27 mouse cellular contexts compared by ENCODE assay signal in the genomic region with DNA sequence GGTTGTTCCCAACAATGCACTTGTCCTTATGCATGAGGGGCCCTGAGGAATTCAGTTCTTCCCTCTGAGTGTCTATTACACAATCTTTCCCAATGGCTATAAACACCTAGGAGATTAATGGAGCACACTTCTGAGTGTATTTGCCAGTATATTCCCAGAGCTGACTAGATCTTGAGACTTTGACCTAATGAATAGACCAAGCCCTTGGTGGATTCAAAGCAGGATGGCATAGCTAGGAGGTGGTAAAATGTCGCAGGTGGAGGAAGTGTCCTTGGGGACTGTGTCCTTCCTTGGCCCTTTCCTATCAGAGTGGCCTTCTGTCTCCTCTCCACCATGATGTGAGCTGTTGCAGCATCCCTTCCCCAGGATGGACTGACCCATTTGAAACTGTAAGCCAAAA.
DNase-seq lines count a peak whose midpoint lies in the region; ATAC-seq and TF ChIP-seq lines count a peak whose summit lies in the region.
"Had no signal": no experiment of that assay in that cellular context is flagged by ENCODE, and none has a peak within 500 bp of the region (broad histone marks: within the 10 kb centered on the region; RNA-seq: fewer than 3 reads in every experiment).

No protein-coding gene starts in this region.

- POLR2A ChIA-PET in Patski (lab: Charles Lee), result interaction anchor here (1.4 kb wide), 1 partner anchor 12 kb away, joined by 3 read pairs; no protein-coding TSS in a partner anchor

- WGBS in kidney, embryonic 14.5 days, result 94% methylated on average over 1 of the region's 1 CpGs
- 84% methylated on average over 1 of the region's 1 CpGs for WGBS in intestine, embryonic 16.5 days

- H3K79me2 ChIP-seq in C2C12 (ENCODE audit: control insufficient read depth, insufficient read depth), result no peaks in the 10 kb centered on the region

- no peaks in the 10 kb centered on the region for H3K36me3 ChIP-seq in kidney, embryonic 14.5 days (ENCODE audit: control insufficient read depth, insufficient read depth, low read length)
- no peaks in the 10 kb centered on the region for H3K36me3 ChIP-seq in C2C12 (ENCODE audit: control insufficient read depth, insufficient read depth)
- H3K36me3 ChIP-seq in intestine, embryonic 16.5 days (ENCODE audit: control insufficient read depth, insufficient read depth, low read length), result no peaks in the 10 kb centered on the region
- H3K36me3 ChIP-seq: embryonic facial prominence, embryonic 13.5 days; embryonic facial prominence, embryonic 15.5 days; forebrain, embryonic 15.5 days; G1E had no signal

- H3K27ac ChIP-seq in kidney, embryonic 14.5 days (ENCODE audit: low read depth, low read length), result no peak overlapping the region
- no peak overlapping the region for H3K27ac ChIP-seq in intestine, embryonic 16.5 days (ENCODE audit: low read length)
- H3K27ac ChIP-seq: embryonic facial prominence, embryonic 13.5 days; embryonic facial prominence, embryonic 15.5 days; forebrain, embryonic 13.5 days; forebrain, embryonic 15.5 days had no signal

- H3K4me3 ChIP-seq in kidney, embryonic 14.5 days (ENCODE audit: low read length), result no peak overlapping the region
- H3K4me3 ChIP-seq in C2C12 (ENCODE audit: insufficient read depth, poor library complexity, severe bottlenecking), result no peak overlapping the region
- H3K4me3 ChIP-seq in intestine, embryonic 16.5 days (ENCODE audit: low read length), result no peak overlapping the region
- H3K4me3 ChIP-seq: embryonic facial prominence, embryonic 13.5 days; embryonic facial prominence, embryonic 15.5 days; erythroblast, embryonic 14.5 days; forebrain, embryonic 13.5 days; forebrain, embryonic 15.5 days had no signal

- H3K9me3 ChIP-seq in kidney, embryonic 14.5 days (ENCODE audit: control insufficient read depth, low read length), result no peaks in the 10 kb centered on the region
- no peaks in the 10 kb centered on the region for H3K9me3 ChIP-seq in intestine, embryonic 16.5 days (ENCODE audit: control insufficient read depth, low read length)
- H3K9me3 ChIP-seq: embryonic facial prominence, embryonic 13.5 days; embryonic facial prominence, embryonic 15.5 days; forebrain, embryonic 13.5 days; forebrain, embryonic 15.5 days; G1E had no signal

- no peaks in the 10 kb centered on the region for H3K79me3 ChIP-seq in C2C12 (ENCODE audit: low read depth)

- CTCF ChIA-PET in Patski (lab: Charles Lee), result interaction anchor here (1.6 kb wide), 1 partner anchor 12 kb away, joined by 5 read pairs; no protein-coding TSS in a partner anchor

- no peaks in the 10 kb centered on the region for H3K27me3 ChIP-seq in kidney, embryonic 14.5 days (ENCODE audit: control insufficient read depth, insufficient read depth, low read length)
- H3K27me3 ChIP-seq in C2C12 (ENCODE audit: control insufficient read depth, insufficient read depth, insufficient read length) (no peaks in the 10 kb centered on the region), Patski (no peaks in the 10 kb centered on the region)
- H3K27me3 ChIP-seq in intestine, embryonic 16.5 days (replicated peaks; ENCODE audit: control insufficient read depth, insufficient read depth, low read length), result no peaks in the 10 kb centered on the region
- H3K27me3 ChIP-seq: CH12.LX; embryonic facial prominence, embryonic 13.5 days; embryonic facial prominence, embryonic 15.5 days; forebrain, embryonic 13.5 days; forebrain, embryonic 15.5 days had no signal

- DNase-seq in kidney, postnatal 10 days, result peak; percentile 0
- no peak for DNase-seq in Patski (ENCODE audit: low read depth, low spot score)
- DNase-seq: adrenal gland, adult 2 months; adrenal gland, postnatal 10 days; adrenal gland, postnatal 25 days; cerebellum, adult 11 months; cerebellum, adult 18-20 months; cerebellum, adult 8-10 months; cerebellum, adult 9-11 months; cerebellum, postnatal 14 days; cerebellum, postnatal 36 days; embryo, embryonic 11 days; forebrain, postnatal 0 days had no signal

- H3K4me2 ChIP-seq in kidney, embryonic 14.5 days (replicated peaks; ENCODE audit: low read depth, low read length), result no peak overlapping the region
- H3K4me2 ChIP-seq in intestine, embryonic 16.5 days (ENCODE audit: low read depth, low read length), result no peak overlapping the region
- H3K4me2 ChIP-seq: embryonic facial prominence, embryonic 13.5 days; embryonic facial prominence, embryonic 15.5 days; forebrain, embryonic 13.5 days; forebrain, embryonic 15.5 days had no signal

- in situ Hi-C loops in Patski (cut with MboI; ENCODE audit: low pct_unique_long_range_greater_than_20kb), result no loop called here

- no peak overlapping the region for H3K9ac ChIP-seq in kidney, embryonic 14.5 days (ENCODE audit: low read depth, low read length)
- H3K9ac ChIP-seq in intestine, embryonic 16.5 days (ENCODE audit: low read depth, low read length), result no peak overlapping the region
- H3K9ac ChIP-seq: embryonic facial prominence, embryonic 13.5 days; embryonic facial prominence, embryonic 15.5 days; forebrain, embryonic 13.5 days; forebrain, embryonic 15.5 days; forebrain, postnatal 0 days had no signal

- no peak overlapping the region for H3ac ChIP-seq in C2C12 (ENCODE audit: control insufficient read depth, insufficient read length, low read depth)

- peaks cover 8% of the 10 kb centered on the region; the same call in 1 of the 2 replicates for H3K4me1 ChIP-seq in kidney, embryonic 14.5 days (ENCODE audit: control insufficient read depth, insufficient read depth, low read length)
- H3K4me1 ChIP-seq in intestine, embryonic 16.5 days (ENCODE audit: control insufficient read depth, insufficient read depth, low read length), result 0 out of 2 replicates have a peak, but pooled peaks cover 4% of the 10 kb centered on the region
- H3K4me1 ChIP-seq: forebrain, embryonic 15.5 days had no signal

- ATAC-seq in kidney, embryonic 14.5 days (ENCODE audit: low FRiP score, low TSS enrichment), result no peak
- ATAC-seq in Patski, result peak; percentile 80
- ATAC-seq in intestine, embryonic 16.5 days, result peak; percentile 52
- no peak for ATAC-seq in erythroid progenitor cell, adult 5-6 weeks (replicated peaks; ENCODE audit: low FRiP score, poor library complexity, severe bottlenecking)
- no peak for ATAC-seq in megakaryocyte, adult 5-6 weeks (ENCODE audit: poor library complexity, severe bottlenecking)
- ATAC-seq in inflammation-experienced regulatory T-cells, adult 6 months, result no peak
- ATAC-seq: CD4-positive, CD25-positive, alpha-beta regulatory T cell, adult 4 months; forebrain, embryonic 13.5 days; forebrain, embryonic 15.5 days; forebrain, postnatal 0 days had no signal

- TF ChIP-seq CTCF in C2C12 (IDR thresholded peaks at IDR 0.05; ENCODE audit: control insufficient read depth, insufficient read depth, insufficient read length) (no peak), Patski (IDR thresholded peaks at IDR 0.05) (no peak)

TF ChIP-seq in C2C12, 6 proteins besides CTCF, POLR2A, EP300 and RAD21:
- peak; percentile 4 for TF ChIP-seq CEBPB (IDR thresholded peaks at IDR 0.05; ENCODE audit: low read depth)
- no peak for TF ChIP-seq MAX (IDR thresholded peaks at IDR 0.05)
- no peak for TF ChIP-seq MYOD1 (IDR thresholded peaks at IDR 0.05; ENCODE audit: control insufficient read depth, insufficient read length, low read depth)
- no peak for TF ChIP-seq FOSL1 (IDR thresholded peaks at IDR 0.05; ENCODE audit: insufficient read depth, low read length, poor library complexity, severe bottlenecking)
- no peak for TF ChIP-seq USF1 (IDR thresholded peaks at IDR 0.05; ENCODE audit: low read depth)

Comparison
In these comparisons a context has a peak if more than half of its experiments do, and no peak if none do; other contexts are left out.
1. ATAC-seq: peak in Patski (single experiment) and intestine, embryonic 16.5 days (single experiment); none in kidney, embryonic 14.5 days (single experiment), erythroid progenitor cell, adult 5-6 weeks (single experiment), megakaryocyte, adult 5-6 weeks (single experiment) and inflammation-experienced regulatory T-cells, adult 6 months (single experiment).